In the genomic region with DNA sequence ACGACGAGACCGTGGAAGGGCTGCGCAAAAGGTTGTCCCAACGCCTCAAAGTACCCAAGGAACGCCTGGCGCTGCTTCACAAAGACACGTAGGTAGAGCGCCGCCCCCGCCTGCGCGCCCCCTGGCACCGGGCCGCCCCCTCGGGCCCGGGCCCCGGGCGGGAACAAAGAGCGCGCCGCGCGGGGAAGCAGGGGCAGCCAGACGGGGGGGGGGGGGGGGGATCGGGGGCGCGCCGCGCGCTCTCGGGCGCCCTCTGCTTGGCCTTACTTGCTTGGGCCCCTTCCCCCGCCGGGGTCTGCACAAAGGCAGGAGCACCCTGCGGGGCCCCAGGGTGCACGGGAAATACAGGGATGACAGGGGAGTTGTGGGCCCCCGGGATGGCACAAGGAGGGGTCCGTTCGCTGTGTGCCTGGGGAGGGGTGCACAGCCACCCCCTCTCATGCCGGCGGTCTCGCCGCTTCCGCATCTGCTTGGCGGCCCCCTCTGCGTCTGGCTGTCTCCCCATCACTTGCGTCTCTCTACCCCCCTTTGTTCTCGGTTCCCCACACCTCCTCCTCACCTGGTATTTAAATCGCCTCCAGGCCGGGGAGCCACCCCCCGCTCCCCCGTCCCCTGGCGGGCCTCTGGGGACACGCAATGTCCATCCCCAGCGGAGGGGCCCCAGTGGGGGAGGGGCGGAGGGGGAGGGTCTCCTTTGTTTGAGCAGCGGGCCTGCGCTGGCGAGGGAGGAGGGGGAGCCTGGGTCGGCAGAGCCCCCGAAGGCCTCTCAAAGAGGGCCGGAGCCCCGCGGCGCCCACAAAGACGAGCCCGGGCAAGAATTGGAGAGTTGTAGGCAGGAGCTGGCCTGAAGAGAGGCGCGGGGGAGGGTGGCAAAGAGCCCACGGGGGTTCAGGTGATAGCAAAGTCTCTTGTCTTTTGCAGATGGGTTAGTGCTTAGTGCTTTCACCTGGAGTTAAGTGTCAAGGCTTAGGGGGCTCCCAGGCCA, we compare ENCODE assay signal across 7 mouse cellular contexts. TPM values are rescaled to one million over a fixed set of nuclear protein-coding genes. Genes with fewer than 3 reads are reported as not detected.
DNase-seq lines count a peak whose midpoint lies in the region; ATAC-seq and TF ChIP-seq lines count a peak whose summit lies in the region.

No protein-coding gene starts in this region.

- no peak for ATAC-seq in G1E (ENCODE audit: extremely low read depth, insufficient number of reproducible peaks, low FRiP score, poor library complexity, severe bottlenecking)
- ATAC-seq in limb, embryonic 11.5 days (ENCODE audit: insufficient number of reproducible peaks, low FRiP score, low TSS enrichment, low read depth) = no peak
- no peak for ATAC-seq in midbrain, embryonic 15.5 days (replicated peaks)

- H3K4me1 ChIP-seq in G1E (ENCODE audit: insufficient read depth, low read depth, low read length) = peaks cover 73% of the 10 kb centered on the region
- peaks cover 44% of the 10 kb centered on the region for H3K4me1 ChIP-seq in limb, embryonic 11.5 days (ENCODE audit: control insufficient read depth, insufficient read depth, low read length)
- H3K4me1 ChIP-seq in midbrain, embryonic 15.5 days = peaks cover 57% of the 10 kb centered on the region

- no peaks in the 10 kb centered on the region for H3K9me3 ChIP-seq in G1E (replicated peaks)
- no peaks in the 10 kb centered on the region for H3K9me3 ChIP-seq in limb, embryonic 11.5 days (ENCODE audit: control insufficient read depth, low read length)
- no peaks in the 10 kb centered on the region for H3K9me3 ChIP-seq in midbrain, embryonic 15.5 days

- peaks cover 76% of the 10 kb centered on the region for H3K36me3 ChIP-seq in G1E (replicated peaks)
- peaks cover 39% of the 10 kb centered on the region for H3K36me3 ChIP-seq in limb, embryonic 11.5 days (ENCODE audit: control insufficient read depth, insufficient read depth, low read length)
- peaks cover 26% of the 10 kb centered on the region for H3K36me3 ChIP-seq in midbrain, embryonic 15.5 days (replicated peaks)

- peak overlapping the region; percentile 100 for H3K9ac ChIP-seq in limb, embryonic 11.5 days (ENCODE audit: low read length)
- peak overlapping the region; percentile 99 for H3K9ac ChIP-seq in midbrain, embryonic 15.5 days

- H3K27ac ChIP-seq in limb, embryonic 11.5 days (replicated peaks; ENCODE audit: low read depth, low read length) = peak overlapping the region; percentile 98
- peak overlapping the region; percentile 100 for H3K27ac ChIP-seq in midbrain, embryonic 15.5 days

- peak; percentile 75 for DNase-seq in CD4-positive, CD25-positive, alpha-beta regulatory T cell, adult 2 months (ENCODE audit: low read depth, low spot score)
- DNase-seq in G1E (ENCODE audit: low spot score) = peak; percentile 48
- peak; percentile 77 for DNase-seq in embryo, embryonic 11.5 days (ENCODE audit: low read depth, low spot score)
- DNase-seq in heart, postnatal 25 days (ENCODE audit: low spot score) = peak; percentile 34
- peak; percentile 93 for DNase-seq in limb, embryonic 11.5 days (ENCODE audit: low spot score)
- DNase-seq in testis, postnatal 10 days (ENCODE audit: low spot score) = peak; percentile 85

- H3K27me3 ChIP-seq in G1E (ENCODE audit: insufficient read depth, low read length) = no peaks in the 10 kb centered on the region
- no peaks in the 10 kb centered on the region for H3K27me3 ChIP-seq in limb, embryonic 11.5 days (ENCODE audit: control insufficient read depth, insufficient read depth, low read length)
- no peaks in the 10 kb centered on the region for H3K27me3 ChIP-seq in midbrain, embryonic 15.5 days (replicated peaks)

- H3K4me2 ChIP-seq in limb, embryonic 11.5 days (ENCODE audit: low read depth, severe bottlenecking) = peak overlapping the region; percentile 95
- peak overlapping the region; percentile 67 for H3K4me2 ChIP-seq in midbrain, embryonic 15.5 days

- intact Hi-C loops in heart, postnatal 25 days (cut with DNase I) = no loop called here

- peak overlapping the region; percentile 94 for H3K4me3 ChIP-seq in G1E (ENCODE audit: low read depth, low read length)
- H3K4me3 ChIP-seq in limb, embryonic 11.5 days (ENCODE audit: low read depth, low read length) = peak overlapping the region; percentile 99
- H3K4me3 ChIP-seq in midbrain, embryonic 15.5 days = peak overlapping the region; percentile 94

- TF ChIP-seq CTCF in G1E (IDR thresholded peaks at IDR 0.05; ENCODE audit: low read depth, low read length) = no peak

- 1% methylated on average over 49 of the region's 71 CpGs for WGBS in limb, embryonic 11.5 days
- under 1% methylated on average over 69 of the region's 71 CpGs for WGBS in midbrain, embryonic 15.5 days

RNA-seq across cellular contexts. Expression of a gene that starts 2.4 kb away (rescaled TPM):
- 89.8 and 92.3 TPM in 2 replicates for total RNA-seq in G1E (2014; fragmentation: Nextera tagmentation)
- total RNA-seq in G1E (2017) = 19.2 and 24.3 TPM in 2 replicates
- 295 and 302 TPM in 2 replicates for polyA plus RNA-seq in G1E (2012)
- total RNA-seq in heart, postnatal 25 days (2021) = 100 to 1,000 TPM in 1 of 2 experiments, 10 to 100 TPM in 1; 92.1 to 120 TPM
- polyA plus RNA-seq in limb, embryonic 11.5 days (2014; fragmentation: Nextera tagmentation; extraction: Ambion mirVana) = 59.3 and 60.9 TPM in 2 replicates
- 29.5 and 29.9 TPM in 2 replicates for polyA plus RNA-seq in midbrain, embryonic 15.5 days (2015; fragmentation: Nextera tagmentation; extraction: Ambion mirVana)

RNA-seq across cellular contexts. Expression of a gene that starts 9.9 kb away (rescaled TPM):
- total RNA-seq in G1E (2014; fragmentation: Nextera tagmentation) (67.2 and 74.4 TPM in 2 replicates), G1E (2017) (3.7 and 5.5 TPM in 2 replicates)
- 66.6 and 73.9 TPM in 2 replicates for polyA plus RNA-seq in G1E (2012)
- 1 to 10 TPM; 2.4 to 3.1 TPM for total RNA-seq in heart, postnatal 25 days (2021)
- polyA plus RNA-seq in limb, embryonic 11.5 days (2014; fragmentation: Nextera tagmentation; extraction: Ambion mirVana) = 4.7 and 6.5 TPM in 2 replicates
- polyA plus RNA-seq in midbrain, embryonic 15.5 days (2015; fragmentation: Nextera tagmentation; extraction: Ambion mirVana) = 65.7 and 66.9 TPM in 2 replicates

RNA-seq across cellular contexts. Expression of a gene that starts 12.1 kb away (rescaled TPM):
- total RNA-seq in G1E (2014; fragmentation: Nextera tagmentation) (248 and 258 TPM in 2 replicates), G1E (2017) (81.9 and 82.7 TPM in 2 replicates)
- polyA plus RNA-seq in G1E (2012) = 1,539 and 1,678 TPM in 2 replicates
- total RNA-seq in heart, postnatal 25 days (2021) = 1,000 to 10,000 TPM; 1,252 to 1,264 TPM
- polyA plus RNA-seq in limb, embryonic 11.5 days (2014; fragmentation: Nextera tagmentation; extraction: Ambion mirVana) = 416 and 426 TPM in 2 replicates
- 444 and 468 TPM in 2 replicates for polyA plus RNA-seq in midbrain, embryonic 15.5 days (2015; fragmentation: Nextera tagmentation; extraction: Ambion mirVana)

RNA-seq across cellular contexts. Expression of a gene that starts 15.3 kb away (rescaled TPM):
- total RNA-seq in G1E (2014; fragmentation: Nextera tagmentation) (18.1 and 21.2 TPM in 2 replicates), G1E (2017) (32.6 and 34.8 TPM in 2 replicates)
- 41.4 and 45.2 TPM in 2 replicates for polyA plus RNA-seq in G1E (2012)
- total RNA-seq in heart, postnatal 25 days (2021) = 10 to 100 TPM; 31.7 to 43.1 TPM
- polyA plus RNA-seq in limb, embryonic 11.5 days (2014; fragmentation: Nextera tagmentation; extraction: Ambion mirVana) = 67.9 and 68.1 TPM in 2 replicates
- polyA plus RNA-seq in midbrain, embryonic 15.5 days (2015; fragmentation: Nextera tagmentation; extraction: Ambion mirVana) = 364 and 392 TPM in 2 replicates

RNA-seq across cellular contexts. Expression of a gene that starts 22.2 kb away (rescaled TPM):
- total RNA-seq in G1E (2014; fragmentation: Nextera tagmentation) = 1.6 TPM in 1 of 2 replicates, not detected in the other
- 7.8 and 8.9 TPM in 2 replicates for total RNA-seq in G1E (2017)
- polyA plus RNA-seq in G1E (2012) = 4.8 and 5.0 TPM in 2 replicates
- total RNA-seq in heart, postnatal 25 days (2021) = 1 to 10 TPM; 4.2 to 5.2 TPM
- polyA plus RNA-seq in limb, embryonic 11.5 days (2014; fragmentation: Nextera tagmentation; extraction: Ambion mirVana) = 5.9 and 7.2 TPM in 2 replicates
- 13.3 and 14.7 TPM in 2 replicates for polyA plus RNA-seq in midbrain, embryonic 15.5 days (2015; fragmentation: Nextera tagmentation; extraction: Ambion mirVana)

Comparison
In these comparisons a context has a peak if more than half of its experiments do, and no peak if none do; other contexts are left out.
1. DNase-seq: peak in every context shown above with its lines; median percentile 93 in limb, embryonic 11.5 days; 85 in testis, postnatal 10 days; 77 in embryo, embryonic 11.5 days; 75 in CD4-positive, CD25-positive, alpha-beta regulatory T cell, adult 2 months; 48 in G1E; 34 in heart, postnatal 25 days.